Mouse (Mus musculus) testis, adult 2 months (tissue): ENCODE data around the gene Psap.

Experiments used
- CTCF ChIP-seq: fragments of 200-500 bp; IDR thresholded peaks from 2 replicates; pipeline ENCODE4 v1.5.1; 2012; ENCODE audit warnings: low read depth, mild to moderate bottlenecking, inconsistent platforms, low read length, moderate library complexity; ENCODE audit not compliant: control insufficient read depth, insufficient read depth, insufficient replicate concordance
- POLR2A ChIP-seq: fragments of 200-500 bp; IDR thresholded peaks from 2 replicates; pipeline ENCODE4 v1.6.1; 2012; ENCODE audit warnings: low read depth, mild to moderate bottlenecking, inconsistent platforms, low read length, moderate library complexity; ENCODE audit not compliant: control insufficient read depth

GRCm38 (mm10) chr10:60278786-60279185, 1.4 kb downstream of the Psap start:
- TF ChIP-seq CTCF, result no peak
- TF ChIP-seq POLR2A, result no peak
